Mouse (Mus musculus) gastrocnemius, postnatal 14 days (tissue): ENCODE measurements around the gene Cse1l. TPM values are rescaled to one million over a fixed set of nuclear protein-coding genes. Genes with fewer than 3 reads are reported as not detected.

Source experiments
- DNase-seq: peaks from one replicate; pipeline ENCODE4 v3.0.0; 2021; ENCODE audit warnings: mixed read lengths
- intact Hi-C: fragments of 180-260 bp; cut with DNase I; formaldehyde crosslinking; loops from one replicate; pipeline ENCODE4 v1.15.1; 2025; ENCODE audit warnings: low total_unique reads
- total RNA-seq, 2 experiments: library from RNA; stranded (reverse); gene quantifications; 2 replicates each; pipeline ENCODE4 v1.2.3; 2021

Gene Cse1l
- total RNA-seq, 2 experiments from 2014 or later, result 46.8 to 50.2 TPM

DNA sequence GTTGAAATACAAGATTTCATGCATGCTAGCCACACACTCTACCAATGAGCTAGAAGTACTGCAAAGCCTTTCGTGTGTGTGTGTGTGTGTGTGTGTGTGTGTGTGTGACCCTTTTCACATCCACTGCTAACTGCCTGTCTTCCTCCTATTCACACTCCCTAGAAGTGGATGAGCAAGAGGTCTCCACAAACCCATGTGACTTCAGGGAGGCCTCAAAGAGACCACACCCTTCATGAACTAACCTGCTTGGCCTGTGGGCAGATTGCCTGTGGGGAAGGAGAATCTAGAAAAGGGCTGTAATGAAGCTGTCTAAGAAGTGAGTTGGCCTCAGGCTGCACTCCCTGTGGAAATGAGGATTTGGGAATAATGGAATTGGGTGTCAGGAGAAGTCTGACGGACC lies 6.7 kb upstream of the Cse1l start:
- no peak for DNase-seq
- intact Hi-C loops, result no loop called here

DNA sequence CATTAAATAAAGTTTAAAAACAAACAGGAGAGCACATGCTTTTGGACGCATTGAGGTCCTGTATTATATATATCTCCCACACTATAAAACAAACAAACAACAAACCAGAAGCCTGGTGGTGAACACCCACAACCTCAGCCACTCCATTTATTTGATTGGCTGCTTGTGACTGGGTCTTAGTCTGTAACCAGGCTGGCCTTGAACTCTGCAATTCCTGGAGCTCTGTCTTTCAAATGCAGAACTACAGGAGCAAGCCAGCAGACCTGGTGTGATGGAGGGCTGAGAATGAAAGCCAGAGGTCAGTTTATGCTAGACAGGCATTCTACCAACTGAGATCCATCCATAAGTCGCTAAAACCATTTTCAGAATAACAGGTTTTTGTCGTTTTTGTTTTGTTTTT lies 6.1 kb upstream of the Cse1l start:
- intact Hi-C loops, result no loop called here
- DNase-seq, result no peak

DNA sequence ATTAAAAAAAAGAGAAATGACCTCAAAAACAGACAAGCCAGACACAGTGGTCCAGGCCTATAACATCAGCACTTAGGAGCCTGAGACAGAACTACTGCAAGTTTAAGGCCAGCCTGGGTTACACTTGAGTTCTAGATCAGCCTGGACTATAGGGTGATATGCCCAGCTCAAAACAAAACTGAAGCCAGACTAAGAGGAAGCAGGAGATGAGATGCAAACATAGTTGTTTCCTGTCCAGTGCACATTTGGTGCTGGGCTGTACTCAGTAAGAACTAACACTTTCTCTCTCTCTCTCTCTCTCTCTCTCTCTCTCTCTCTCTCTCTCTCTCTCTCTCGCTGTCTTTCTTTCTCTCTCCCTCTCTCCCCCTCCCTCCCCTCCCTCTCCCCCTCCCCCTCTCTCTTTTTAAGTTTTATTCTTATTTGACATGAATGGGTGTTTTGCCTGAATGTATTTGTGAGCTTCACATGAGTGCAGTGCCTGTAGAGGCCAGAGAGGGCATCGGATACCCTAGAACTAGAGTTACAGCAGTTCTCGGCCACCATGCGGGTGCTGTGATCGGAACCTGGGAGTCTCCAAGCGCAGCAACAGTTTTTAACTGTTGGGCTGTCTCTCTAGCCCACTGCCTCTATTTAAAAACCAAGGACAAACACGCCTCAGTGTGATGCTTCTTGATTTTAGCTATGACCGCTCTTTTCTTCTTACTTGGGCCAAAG lies 4.9 kb upstream of the Cse1l start:
- DNase-seq, result no peak
- intact Hi-C loops, result no loop called here

DNA sequence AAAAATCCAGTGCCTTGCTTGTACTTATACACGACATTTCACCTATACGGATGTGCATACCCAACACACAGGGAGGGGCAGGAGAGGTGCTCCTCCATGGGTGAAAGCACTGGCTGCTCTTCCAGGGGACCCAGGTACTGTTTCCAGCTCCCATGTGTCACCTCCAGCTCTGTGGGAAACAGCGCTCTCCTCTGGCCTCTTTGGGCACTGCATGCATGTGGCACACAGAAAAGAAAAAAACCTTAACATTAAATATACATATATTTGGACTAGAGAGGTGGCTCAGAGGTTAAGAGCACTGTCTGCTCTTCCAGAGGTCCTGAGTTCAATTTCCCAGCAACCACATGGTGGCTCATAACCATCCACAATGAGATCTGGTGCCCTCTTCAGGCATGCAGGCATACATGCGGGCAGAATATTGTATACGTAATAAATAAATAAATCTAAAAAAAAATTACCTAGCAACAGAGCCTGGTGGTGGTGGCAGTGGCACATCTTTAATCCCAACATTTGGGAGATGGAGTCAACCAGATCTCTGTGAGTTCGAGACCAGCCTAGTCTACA lies 2.0 kb upstream of the Cse1l start:
- no peak for DNase-seq
- intact Hi-C loops, result no loop called here

DNA sequence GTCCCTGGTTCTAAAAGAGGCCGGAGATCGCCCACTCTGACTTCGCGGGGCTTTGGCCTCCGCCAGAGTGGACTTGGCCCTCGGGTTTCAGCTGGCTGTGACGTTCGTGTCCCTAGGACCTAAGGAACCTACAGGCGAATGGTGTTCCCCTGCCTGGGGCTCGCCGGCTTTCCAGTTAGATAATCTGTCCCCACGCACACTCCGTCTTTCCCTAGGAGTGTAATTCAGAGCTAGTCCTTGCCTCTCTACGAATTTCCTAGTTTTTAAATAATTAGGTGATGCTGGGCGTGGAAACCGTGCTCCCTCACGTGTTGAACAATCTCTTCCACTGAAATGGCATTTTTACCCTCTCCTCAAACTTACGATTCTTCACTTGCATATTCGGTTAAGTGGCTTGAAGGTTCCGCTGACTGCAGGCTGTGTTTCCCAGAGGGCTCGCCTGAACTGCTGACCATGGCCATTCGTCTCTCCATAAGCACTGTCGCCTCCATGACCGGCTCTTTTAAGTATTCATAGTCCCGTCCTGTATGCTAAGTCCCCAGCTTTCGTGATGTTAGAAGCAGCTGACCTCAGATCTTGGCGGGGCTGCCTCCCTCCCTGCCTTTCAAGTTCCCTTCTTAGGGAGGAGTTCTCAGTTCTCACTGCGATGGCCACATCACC lies 813 bp downstream of the Cse1l start:
- peak; percentile 13 for DNase-seq
- intact Hi-C loops, result no loop called here

DNA sequence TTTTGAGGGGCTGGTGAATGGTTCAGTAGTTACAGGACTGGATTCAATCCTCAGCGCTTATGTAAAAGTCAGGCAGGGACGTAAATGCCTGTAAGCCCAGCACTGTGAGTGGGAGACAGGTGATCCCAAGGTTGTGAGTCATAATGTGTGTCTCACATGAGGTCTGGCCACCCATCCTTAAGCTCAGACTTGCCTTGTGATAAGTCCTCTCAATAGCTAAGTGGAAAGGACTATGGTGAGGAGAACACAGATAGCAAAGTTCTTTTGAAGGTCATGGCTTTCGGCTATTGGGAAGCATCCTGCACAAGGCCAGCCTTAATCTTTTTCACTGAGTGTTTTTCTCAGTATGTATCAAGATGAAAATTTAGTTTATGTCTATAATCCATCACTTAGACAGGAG lies 3.9 kb downstream of the Cse1l start:
- DNase-seq, result no peak
- intact Hi-C loops, result no loop called here

DNA sequence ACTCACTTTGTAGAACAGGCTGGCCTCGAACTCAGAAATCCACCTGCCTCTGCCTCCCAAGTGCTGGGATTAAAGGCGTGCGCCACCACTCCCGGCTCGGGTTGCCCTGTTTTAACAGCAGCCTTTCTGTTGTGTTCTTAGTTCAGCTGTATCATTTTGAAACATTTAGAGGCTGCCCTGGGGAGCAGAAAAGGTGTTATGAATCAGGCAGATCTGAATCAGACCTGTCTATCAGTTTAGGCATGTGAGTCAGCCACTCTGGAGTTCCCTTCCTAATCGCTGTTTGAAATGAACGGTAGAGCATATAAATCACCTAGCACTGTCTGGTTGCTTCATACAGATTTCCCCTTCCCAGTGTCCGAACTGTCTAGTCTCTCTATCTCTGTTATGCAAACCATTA lies 4.7 kb downstream of the Cse1l start:
- intact Hi-C loops, result no loop called here
- no peak for DNase-seq

DNA sequence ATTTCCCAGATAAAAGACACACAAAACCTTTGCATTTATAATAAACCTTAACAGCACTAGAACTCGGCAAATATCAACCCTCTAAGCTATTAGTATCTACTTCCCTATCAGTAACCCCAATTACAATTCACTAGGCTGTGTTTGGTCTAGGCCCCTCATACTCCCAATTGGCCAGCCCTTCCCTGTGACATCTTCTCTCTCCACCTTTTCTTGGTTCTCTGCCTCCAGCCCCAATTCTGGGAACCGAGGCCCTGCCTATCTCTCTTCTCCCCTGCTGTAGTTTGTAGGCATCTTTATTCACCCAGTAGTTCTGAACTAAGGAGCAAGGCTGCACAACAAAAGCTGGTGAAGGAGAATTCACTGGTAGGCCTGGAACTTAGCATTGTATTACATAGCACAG lies 18.1 kb downstream of the Cse1l start:
- intact Hi-C loops, result no loop called here
- no peak for DNase-seq

DNA sequence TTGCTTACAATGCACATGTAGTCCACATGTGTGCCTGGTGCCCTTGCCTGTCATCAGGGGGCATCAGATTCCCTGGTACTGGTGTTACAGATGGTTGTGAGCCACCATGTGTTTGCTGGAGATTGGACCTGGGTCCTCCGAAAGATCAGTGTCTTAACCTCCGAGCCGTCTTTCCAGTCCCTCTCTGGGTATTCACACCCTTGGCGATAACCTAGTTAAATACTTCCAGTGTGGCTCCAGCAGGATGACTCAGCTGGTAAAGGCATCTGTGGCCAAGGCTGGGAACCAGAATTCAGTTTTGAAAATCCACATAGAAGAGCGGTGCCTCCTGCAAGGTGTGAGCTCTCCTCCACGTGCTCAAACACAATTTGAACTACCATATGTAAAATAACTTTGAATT lies 28.1 kb downstream of the Cse1l start:
- intact Hi-C loops, result no loop called here
- no peak for DNase-seq

DNA sequence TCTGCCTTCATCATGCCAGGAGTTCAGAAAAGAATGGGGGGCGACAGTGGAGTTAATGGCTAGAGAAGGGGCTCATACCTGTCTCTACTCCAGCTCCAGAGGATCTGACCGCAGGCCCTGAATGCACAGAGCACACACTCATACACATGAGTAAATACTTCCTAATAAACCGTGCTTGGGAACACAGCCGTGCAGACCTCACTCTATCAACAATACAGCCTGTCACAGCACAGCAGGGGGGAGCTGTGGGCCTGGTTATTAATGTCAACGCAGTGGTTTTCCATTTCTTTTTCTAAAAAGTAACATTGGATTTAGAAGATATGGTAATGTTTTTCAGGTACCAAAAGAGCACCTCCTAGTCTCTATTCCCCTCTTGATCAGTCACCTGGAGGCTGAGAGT lies 28.6 kb downstream of the Cse1l start:
- no peak for DNase-seq
- intact Hi-C loops, result no loop called here

DNA sequence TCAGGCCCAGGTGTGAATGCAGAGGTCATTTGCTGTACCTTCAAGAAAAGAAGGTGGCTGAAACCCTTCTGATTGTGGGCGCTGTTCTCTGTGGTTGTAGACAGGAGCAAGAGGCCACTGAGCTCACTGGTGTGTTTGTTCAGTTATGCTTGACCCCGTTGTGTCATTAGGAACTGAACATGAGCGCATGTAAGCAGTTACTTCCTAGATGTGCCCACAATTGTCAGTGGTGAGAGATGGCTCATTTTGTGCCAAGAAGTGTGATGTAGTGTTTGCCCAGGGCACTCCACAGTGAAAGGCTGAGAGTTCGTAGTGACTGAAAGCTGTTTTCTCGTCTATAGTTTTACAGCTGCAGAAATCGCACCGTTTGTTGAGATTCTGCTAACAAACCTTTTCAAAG lies 29.7 kb downstream of the Cse1l start:
- no peak for DNase-seq
- intact Hi-C loops, result no loop called here

DNA sequence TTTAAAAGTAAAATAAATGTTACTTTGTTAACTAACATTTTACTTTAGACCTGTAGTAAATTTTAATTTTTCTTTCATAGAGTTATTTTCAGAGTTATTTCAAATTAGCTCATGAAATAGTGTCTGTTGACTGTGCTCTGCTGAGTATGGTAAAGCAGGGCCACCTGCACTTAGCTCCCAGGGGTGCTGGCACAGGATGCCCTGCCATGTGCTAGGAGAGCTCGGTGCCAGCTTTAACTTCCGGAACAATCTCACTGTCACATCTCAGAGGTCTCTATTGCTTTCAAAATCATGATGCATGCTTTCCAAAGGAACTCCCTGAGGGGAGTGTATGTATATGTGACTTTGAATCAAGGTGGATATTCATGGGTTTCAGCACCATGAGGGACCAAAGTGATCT lies 30.3 kb downstream of the Cse1l start:
- intact Hi-C loops, result no loop called here
- no peak for DNase-seq

DNA sequence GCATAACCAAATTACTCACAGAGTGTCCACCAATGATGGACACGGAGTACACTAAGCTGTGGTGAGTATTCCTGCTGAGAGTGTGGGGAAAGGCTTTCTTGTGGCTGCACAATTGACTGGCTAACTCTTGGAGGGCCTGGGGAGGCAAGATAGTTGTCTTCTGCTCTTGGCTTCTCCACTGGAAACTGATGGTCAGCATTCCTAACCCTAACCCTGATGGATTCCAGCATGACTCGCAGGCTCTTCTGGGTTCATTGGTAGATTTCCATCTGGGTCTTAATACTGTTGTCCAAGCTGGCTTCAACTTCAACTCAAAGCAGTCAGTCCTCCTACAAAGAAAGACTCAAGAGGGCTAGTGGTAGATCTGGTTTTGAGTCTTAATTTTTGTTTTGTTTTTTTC lies 37.3 kb downstream of the Cse1l start:
- no peak for DNase-seq
- intact Hi-C loops, result no loop called here

DNA sequence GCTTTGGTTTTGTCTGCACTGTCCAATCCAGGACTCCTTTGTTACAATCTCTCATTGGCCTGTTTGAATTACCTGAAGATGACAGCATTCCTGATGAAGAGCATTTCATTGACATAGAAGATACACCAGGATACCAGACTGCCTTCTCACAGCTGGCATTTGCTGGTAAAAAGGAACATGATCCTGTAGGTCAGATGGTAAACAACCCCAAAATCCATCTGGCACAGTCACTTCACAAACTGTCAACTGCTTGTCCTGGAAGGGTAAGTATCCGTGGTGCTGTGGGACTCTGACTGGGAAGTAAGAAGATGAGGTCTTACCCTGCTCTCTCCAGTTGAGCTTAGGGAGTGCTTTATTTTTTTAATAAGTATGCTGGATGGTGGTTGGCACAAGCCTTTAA lies 38.5 kb downstream of the Cse1l start:
- intact Hi-C loops, result no loop called here
- no peak for DNase-seq

DNA sequence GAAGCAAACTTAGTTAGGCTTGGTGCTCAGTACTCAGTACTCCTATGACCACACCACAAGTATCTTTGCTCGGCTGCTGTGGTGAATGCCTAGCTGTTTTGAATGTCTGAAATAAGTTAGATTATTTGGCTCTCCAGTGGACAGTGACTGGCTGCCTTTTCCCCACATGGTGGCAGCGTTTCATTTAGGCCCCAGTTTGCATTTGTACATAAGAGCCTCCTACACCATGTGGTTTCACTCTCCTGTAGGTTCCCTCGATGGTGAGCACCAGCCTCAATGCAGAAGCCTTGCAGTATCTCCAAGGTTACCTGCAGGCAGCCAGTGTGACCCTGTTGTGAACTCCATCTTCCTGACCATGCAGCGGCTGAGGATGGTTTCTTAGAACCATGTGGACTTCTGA lies 39.6 kb downstream of the Cse1l start:
- DNase-seq, result no peak
- intact Hi-C loops, result no loop called here

DNA sequence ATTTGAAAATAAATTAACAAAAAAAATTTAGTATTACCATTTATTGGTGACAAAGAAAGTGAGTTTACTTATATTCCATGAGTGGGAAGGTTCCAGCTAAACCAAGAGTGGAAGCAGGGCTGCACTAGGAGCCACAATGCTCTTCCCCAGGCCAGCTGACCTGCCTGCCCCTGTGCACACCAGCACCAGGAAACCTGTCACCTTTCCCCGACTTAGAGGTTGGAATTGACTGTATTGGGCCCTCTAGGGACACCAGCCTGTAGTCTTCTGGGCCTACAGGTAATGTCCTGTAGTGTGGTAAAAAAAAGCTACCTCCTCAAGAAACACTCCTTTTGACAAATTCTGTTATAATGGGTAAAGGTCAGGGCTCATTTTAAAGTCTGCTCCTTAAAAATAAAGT lies 42.4 kb downstream of the Cse1l start:
- intact Hi-C loops, result no loop called here
- no peak for DNase-seq

DNA sequence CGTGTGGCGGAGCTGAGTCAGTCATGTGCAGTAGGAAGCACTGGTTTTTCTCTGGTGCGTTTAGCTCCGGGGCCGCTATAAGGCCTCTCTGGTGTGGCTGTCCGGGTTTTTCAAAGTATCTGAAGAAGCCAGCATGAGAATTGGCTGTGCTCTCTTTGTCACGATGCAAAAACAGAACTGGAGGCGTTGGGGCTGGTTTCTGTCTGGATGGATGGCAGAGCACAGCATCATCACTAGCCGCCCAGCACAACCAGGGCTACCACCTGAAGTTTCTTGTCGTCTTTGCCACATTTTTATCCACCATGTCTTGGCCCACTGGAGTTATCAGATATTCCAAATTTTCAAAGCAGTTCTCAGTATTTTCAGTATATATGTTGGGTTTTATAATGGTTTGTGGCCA lies 43.1 kb downstream of the Cse1l start:
- intact Hi-C loops, result no loop called here
- no peak for DNase-seq

DNA sequence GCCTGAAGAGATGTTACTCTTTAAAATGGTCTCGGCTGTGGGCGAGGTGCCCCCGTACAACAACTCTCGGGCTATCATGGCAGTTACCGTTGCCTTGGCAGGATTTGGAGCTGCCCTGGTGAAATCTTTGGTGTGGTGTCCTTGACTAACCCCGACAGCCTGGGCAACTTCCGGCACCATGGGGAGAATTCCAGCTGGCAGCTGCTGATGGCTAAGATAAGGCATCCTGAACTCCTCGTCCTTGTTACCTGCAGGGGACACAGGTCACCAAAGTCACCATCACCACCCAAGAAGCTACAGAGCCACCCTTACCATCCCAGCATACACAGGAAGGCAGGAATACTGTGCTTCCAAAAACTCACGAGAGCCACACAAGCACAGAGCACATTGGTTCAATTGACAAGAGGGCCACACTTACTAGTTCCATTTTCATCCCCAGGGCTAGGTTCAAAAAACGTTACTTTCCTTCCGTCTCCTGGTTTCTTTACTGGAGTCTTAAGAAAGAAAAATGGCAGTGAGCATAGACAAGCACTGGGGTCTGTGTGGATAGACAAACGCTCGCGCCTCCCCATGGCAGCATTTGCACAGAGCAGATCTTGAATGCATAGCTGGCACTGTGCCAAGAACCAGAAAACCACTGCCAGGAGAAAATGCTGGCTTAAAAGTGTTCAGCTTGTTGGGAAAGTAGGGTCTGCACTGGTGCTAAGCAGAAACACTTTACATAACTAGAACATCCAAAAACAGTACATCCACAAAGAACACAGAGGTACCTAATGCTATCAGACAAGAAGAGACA lies 45.2 kb downstream of the Cse1l start:
- no peak for DNase-seq
- intact Hi-C loops, result no loop called here

DNA sequence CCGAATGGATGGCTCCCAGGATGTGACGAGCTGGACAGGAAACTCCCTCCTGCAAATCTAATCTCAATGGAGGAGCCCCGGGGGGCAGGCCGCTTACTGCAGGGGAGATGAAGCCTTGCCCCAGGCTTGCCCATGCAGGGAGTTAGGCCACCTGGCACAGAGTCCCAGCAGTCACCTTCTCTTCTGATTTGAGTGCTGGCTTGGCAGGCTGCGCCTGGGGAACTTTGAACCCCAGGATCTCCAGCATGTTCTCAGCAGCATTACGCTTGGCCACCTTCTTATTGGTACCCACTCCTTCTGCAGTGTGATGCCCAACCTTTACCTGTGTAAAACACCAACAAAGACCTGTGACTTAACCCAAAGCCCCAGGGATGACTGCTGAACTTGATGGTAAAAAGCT lies 46.3 kb downstream of the Cse1l start:
- intact Hi-C loops, result loop anchor here (2.0 kb wide), 1 partner anchor 53 kb away; no protein-coding TSS in a partner anchor
- DNase-seq, result no peak

DNA sequence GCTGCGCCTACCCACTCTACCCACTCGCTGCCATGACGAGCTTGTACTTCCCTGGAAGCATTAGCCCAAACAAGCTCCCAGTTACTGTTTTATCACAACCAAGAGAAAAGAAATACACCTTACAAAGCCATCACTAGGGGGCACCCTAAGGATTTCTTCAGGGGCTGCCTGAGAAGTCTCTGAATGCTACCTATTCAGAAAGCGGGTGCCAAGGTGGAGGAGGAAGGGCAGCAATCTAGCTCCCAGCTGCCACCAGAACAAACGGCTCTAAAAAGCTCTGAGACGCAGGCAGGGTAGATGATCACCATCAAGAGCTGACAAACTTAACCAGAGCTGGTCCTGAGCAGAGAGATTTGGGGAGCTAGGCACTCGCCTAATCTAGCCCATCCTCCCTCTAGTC lies 51.0 kb downstream of the Cse1l start:
- intact Hi-C loops, result no loop called here
- DNase-seq, result peak; percentile 34
